Mouse (Mus musculus): Measurements from ENCODE around the gene Stra6.

Gene Stra6

GRCm38 (mm10) chr9:58131735-58132134, 68.1 kb downstream of the Stra6 start:
- no peak for DNase-seq (ENCODE audit: extremely low spot score)

- DNase-seq (ENCODE audit: extremely low spot score) = peak; percentile 70
Measured at GRCm38 (mm10) chr9:58133893-58134884, 70.6 kb downstream of the Stra6 start.

- DNase-seq (ENCODE audit: extremely low spot score) = peak; percentile 27
Measured at GRCm38 (mm10) chr9:58134906-58135305, 71.3 kb downstream of the Stra6 start.

GRCm38 (mm10) chr9:58135921-58136321, 72.3 kb downstream of the Stra6 start:
- DNase-seq (ENCODE audit: extremely low spot score) = no peak

GRCm38 (mm10) chr9:58139947-58140346, 76.4 kb downstream of the Stra6 start:
- DNase-seq (ENCODE audit: extremely low spot score) = no peak

- no peak for DNase-seq (ENCODE audit: extremely low spot score)
Measured at GRCm38 (mm10) chr9:58143419-58143818, 79.8 kb downstream of the Stra6 start.

- DNase-seq (ENCODE audit: extremely low spot score) = peak; percentile 52
Measured at GRCm38 (mm10) chr9:58144664-58145063, 81.1 kb downstream of the Stra6 start.

- no peak for DNase-seq (ENCODE audit: extremely low spot score)
Measured at GRCm38 (mm10) chr9:58145417-58145816, 81.8 kb downstream of the Stra6 start.

- DNase-seq (ENCODE audit: extremely low spot score) = no peak
Measured at GRCm38 (mm10) chr9:58148806-58149205, 85.2 kb downstream of the Stra6 start.

GRCm38 (mm10) chr9:58150733-58151361, 87.3 kb downstream of the Stra6 start:
- no peak for DNase-seq (ENCODE audit: extremely low spot score)

GRCm38 (mm10) chr9:58153095-58153494, 89.5 kb downstream of the Stra6 start:
- DNase-seq (ENCODE audit: extremely low spot score) = no peak

- no peak for DNase-seq (ENCODE audit: extremely low spot score)
Measured at GRCm38 (mm10) chr9:58155366-58155765, 91.8 kb downstream of the Stra6 start.

- no peak for DNase-seq (ENCODE audit: extremely low spot score)
Measured at GRCm38 (mm10) chr9:58156819-58157560, 93.4 kb downstream of the Stra6 start.

- DNase-seq (ENCODE audit: extremely low spot score) = no peak
Measured at GRCm38 (mm10) chr9:58157838-58158237, 94.2 kb downstream of the Stra6 start.

- peak; percentile 46 for DNase-seq (ENCODE audit: extremely low spot score)
Measured at GRCm38 (mm10) chr9:58158541-58159311, 95.1 kb downstream of the Stra6 start.

GRCm38 (mm10) chr9:58159855-58160254, 96.3 kb downstream of the Stra6 start:
- no peak for DNase-seq (ENCODE audit: extremely low spot score)

GRCm38 (mm10) chr9:58160315-58160714, 96.7 kb downstream of the Stra6 start:
- no peak for DNase-seq (ENCODE audit: extremely low spot score)

GRCm38 (mm10) chr9:58162173-58162572, 98.6 kb downstream of the Stra6 start:
- no peak for DNase-seq (ENCODE audit: extremely low spot score)

GRCm38 (mm10) chr9:58163146-58163545, 99.6 kb downstream of the Stra6 start:
- DNase-seq (ENCODE audit: extremely low spot score) = no peak

- no peak for DNase-seq (ENCODE audit: extremely low spot score)
Measured at GRCm38 (mm10) chr9:58165779-58166178, 102.2 kb downstream of the Stra6 start.

GRCm38 (mm10) chr9:58168880-58169279, 105.3 kb downstream of the Stra6 start:
- no peak for DNase-seq (ENCODE audit: extremely low spot score)
